Mouse (Mus musculus) forebrain, embryonic 14.5 days (tissue): Measurements from ENCODE around the gene Bpi. TPM values are rescaled to one million over a fixed set of nuclear protein-coding genes. Genes with fewer than 3 reads are reported as not detected.

Experiments
- ATAC-seq: fragments of 200-750 bp; cut with Nextera tagmentation; 2 replicates; pipeline ENCODE4 v1.8.0; 2017; ENCODE audit warnings: mild to moderate bottlenecking, moderate library complexity
- DNase-seq: peaks from one replicate; pipeline ENCODE4 v3.0.0-alpha.2; 2015; ENCODE audit warnings: low spot score
- H3K27ac ChIP-seq: fragments of 300-500 bp; sonication (generic); 2 replicates; pipeline ENCODE4 v1.5.1; 2014; ENCODE audit warnings: low read depth, mild to moderate bottlenecking, control low read depth, low read length, moderate library complexity
- H3K27me3 ChIP-seq: fragments of 300-500 bp; sonication (generic); replicated peaks from 2 replicates; pipeline ENCODE4 v1.6.1; 2014; ENCODE audit warnings: low read length, control low read depth, mixed read lengths; ENCODE audit not compliant: control insufficient read depth, insufficient read depth
- H3K36me3 ChIP-seq: fragments of 300-500 bp; sonication (generic); 2 replicates; pipeline ENCODE4 v1.6.1; 2014; ENCODE audit warnings: low read length, control low read depth; ENCODE audit not compliant: control insufficient read depth, insufficient read depth
- H3K4me1 ChIP-seq: fragments of 300-500 bp; sonication (generic); 2 replicates; pipeline ENCODE4 v1.6.1; 2014; ENCODE audit warnings: antibody characterized with exemption, low read length, control low read depth; ENCODE audit not compliant: control insufficient read depth, insufficient read depth
- H3K4me2 ChIP-seq: fragments of 300-500 bp; sonication (generic); 2 replicates; pipeline ENCODE4 v1.6.1; 2014; ENCODE audit warnings: mild to moderate bottlenecking, control low read depth, low read length
- H3K4me3 ChIP-seq: fragments of 300-500 bp; sonication (generic); 2 replicates; pipeline ENCODE4 v1.5.1; 2014; ENCODE audit warnings: low read depth, low read length, control low read depth
- H3K9ac ChIP-seq: fragments of 300-500 bp; sonication (generic); 2 replicates; pipeline ENCODE4 v1.6.1; 2014; ENCODE audit warnings: mild to moderate bottlenecking, low read length, control low read depth, moderate library complexity
- H3K9me3 ChIP-seq: fragments of 300-500 bp; sonication (generic); replicated peaks from 2 replicates; pipeline ENCODE4 v1.6.1; 2016; ENCODE audit warnings: low read length, control low read depth, mixed read lengths; ENCODE audit not compliant: control insufficient read depth
- WGBS: fragments of 180-500 bp; shearing (Covaris S2); extraction: QIAGEN DNeasy Blood & Tissue Kit; methylation state at CpG from one replicate; pipeline ENCODE4 v1.1.7; 2014; 5-methylcytosine and 5-hydroxymethylcytosine counted together
- polyA plus RNA-seq: library from polyadenylated mRNA; unstranded; fragments of >200 nt; fragmentation: Nextera tagmentation; extraction: Ambion mirVana; gene quantifications from 2 replicates; pipeline ENCODE4 v1.2.1, GENCODE M21; 2014

The Bpi gene
- polyA plus RNA-seq, 1 experiment from 2014 or later = not detected

DNA sequence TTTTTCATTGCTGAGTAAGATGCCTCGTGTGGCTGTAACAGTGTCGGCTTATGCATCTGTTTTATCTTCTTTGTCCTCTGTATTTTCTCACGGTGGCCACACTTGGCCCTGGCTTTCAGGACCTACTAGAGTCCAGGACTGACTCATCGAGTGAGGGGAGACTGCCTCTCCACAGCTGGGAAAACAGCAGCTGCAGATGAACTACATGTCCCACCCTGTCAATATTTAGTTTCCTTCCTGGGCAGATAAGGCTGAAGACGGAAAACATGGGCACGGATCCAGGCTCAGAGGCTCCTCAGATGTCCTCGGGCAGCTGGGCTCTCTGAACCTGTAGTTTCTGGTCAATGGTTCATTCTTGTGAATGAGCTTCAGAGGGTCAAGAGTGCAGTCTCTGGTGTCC, 9.6 kb upstream of the Bpi start:
- Histone ChIP-seq H3K9me3 (no peaks in the 10 kb centered on the region), H3K4me3 (no peak overlapping the region), H3K36me3 (no peaks in the 10 kb centered on the region), H3K27me3 (no peaks in the 10 kb centered on the region), H3K9ac (no peak overlapping the region), H3K4me1 (no peaks in the 10 kb centered on the region), H3K27ac (no peak overlapping the region), H3K4me2 (no peak overlapping the region)
- DNase-seq (no peak), ATAC-seq (no peak)
- 83% methylated on average over 7 of the region's 7 CpGs for WGBS

GRCm38 (mm10) chr2:158250558-158250957, 7.3 kb upstream of the Bpi start:
- Histone ChIP-seq H3K9ac (no peak overlapping the region), H3K4me2 (no peak overlapping the region), H3K4me1 (no peaks in the 10 kb centered on the region), H3K9me3 (no peaks in the 10 kb centered on the region), H3K36me3 (no peaks in the 10 kb centered on the region), H3K27me3 (no peaks in the 10 kb centered on the region), H3K4me3 (no peak overlapping the region), H3K27ac (no peak overlapping the region)
- DNase-seq = no peak
- ATAC-seq = no peak
- whole genome bisulfite sequencing = 83% methylated on average over 4 of the region's 4 CpGs

DNA sequence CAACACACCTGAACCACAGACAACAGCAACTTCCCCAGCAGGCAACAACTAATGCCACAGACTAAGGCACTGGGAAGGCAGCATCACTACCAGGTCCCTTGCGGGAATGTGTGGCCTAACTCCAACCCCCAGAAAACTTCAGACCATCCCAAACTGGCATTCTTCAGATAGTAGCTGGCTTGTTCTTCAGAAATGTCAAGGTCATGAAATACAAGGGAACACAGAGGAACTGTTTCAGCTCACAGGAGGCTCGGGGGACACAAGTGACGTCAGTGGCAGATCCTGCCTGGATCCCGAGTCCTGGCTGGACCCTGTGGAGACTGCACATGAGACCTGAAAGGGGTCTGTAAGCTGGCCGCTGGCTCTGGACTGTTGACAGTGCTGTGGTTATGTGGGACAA, 4.1 kb upstream of the Bpi start:
- Histone ChIP-seq H3K27ac (no peak overlapping the region), H3K27me3 (no peaks in the 10 kb centered on the region), H3K36me3 (no peaks in the 10 kb centered on the region), H3K9me3 (no peaks in the 10 kb centered on the region), H3K9ac (no peak overlapping the region), H3K4me1 (no peaks in the 10 kb centered on the region), H3K4me2 (no peak overlapping the region), H3K4me3 (no peak overlapping the region)
- ATAC-seq (no peak), DNase-seq (no peak)
- WGBS = 78% methylated on average over 5 of the region's 5 CpGs

- H3K4me3 ChIP-seq = no peak overlapping the region
- H3K27ac ChIP-seq = no peak overlapping the region
- no peak for DNase-seq
- H3K9me3 ChIP-seq = no peaks in the 10 kb centered on the region
- no peaks in the 10 kb centered on the region for H3K36me3 ChIP-seq
- H3K4me1 ChIP-seq = no peaks in the 10 kb centered on the region
- H3K27me3 ChIP-seq = no peaks in the 10 kb centered on the region
- no peak overlapping the region for H3K4me2 ChIP-seq
- ATAC-seq = no peak
- H3K9ac ChIP-seq = no peak overlapping the region
- 12% methylated on average over 5 of the region's 5 CpGs for WGBS
Measured at GRCm38 (mm10) chr2:158256894-158257293, 1.0 kb upstream of the Bpi start.

- no peaks in the 10 kb centered on the region for H3K27me3 ChIP-seq
- H3K9ac ChIP-seq = no peak overlapping the region
- no peak overlapping the region for H3K27ac ChIP-seq
- no peaks in the 10 kb centered on the region for H3K9me3 ChIP-seq
- DNase-seq = peak; percentile 73
- no peaks in the 10 kb centered on the region for H3K4me1 ChIP-seq
- ATAC-seq = peak; percentile 54
- H3K4me3 ChIP-seq = no peak overlapping the region
- no peaks in the 10 kb centered on the region for H3K36me3 ChIP-seq
- H3K4me2 ChIP-seq = no peak overlapping the region
- WGBS = 14% methylated on average over 12 of the region's 12 CpGs
Measured at GRCm38 (mm10) chr2:158258781-158259180, 887 bp downstream of the Bpi start.

DNA sequence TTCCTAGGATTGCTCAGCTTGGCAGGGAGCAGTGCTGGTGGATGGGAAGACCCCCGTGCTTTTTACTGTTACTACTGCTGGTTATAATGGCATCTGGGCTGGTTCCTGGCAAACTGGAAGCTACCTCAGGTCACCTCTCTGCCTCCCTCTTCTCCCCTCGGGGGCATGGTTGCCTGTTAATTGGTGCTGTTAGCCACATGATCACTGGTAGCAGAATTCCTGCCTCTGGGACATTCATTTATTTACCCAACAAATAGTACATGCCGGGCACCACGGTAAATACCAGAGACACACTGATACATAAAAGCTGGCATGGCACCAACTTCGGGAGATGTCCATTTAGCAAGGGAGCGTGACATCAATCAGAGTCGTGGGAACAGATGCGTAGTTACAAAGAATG, 1.6 kb downstream of the Bpi start:
- no peaks in the 10 kb centered on the region for H3K9me3 ChIP-seq
- no peaks in the 10 kb centered on the region for H3K27me3 ChIP-seq
- H3K36me3 ChIP-seq = no peaks in the 10 kb centered on the region
- DNase-seq = no peak
- H3K27ac ChIP-seq = no peak overlapping the region
- ATAC-seq = no peak
- 75% methylated on average over 8 of the region's 8 CpGs for WGBS
- H3K4me3 ChIP-seq = no peak overlapping the region
- no peak overlapping the region for H3K4me2 ChIP-seq
- H3K9ac ChIP-seq = no peak overlapping the region
- H3K4me1 ChIP-seq = no peaks in the 10 kb centered on the region

- Histone ChIP-seq H3K4me3 (no peak overlapping the region), H3K9me3 (no peaks in the 10 kb centered on the region), H3K36me3 (no peaks in the 10 kb centered on the region), H3K27me3 (no peaks in the 10 kb centered on the region), H3K9ac (no peak overlapping the region), H3K27ac (no peak overlapping the region), H3K4me2 (no peak overlapping the region), H3K4me1 (no peaks in the 10 kb centered on the region)
- 75% methylated on average over 3 of the region's 3 CpGs for WGBS
- ATAC-seq (no peak), DNase-seq (no peak)
Measured at GRCm38 (mm10) chr2:158264877-158265276, 7.0 kb downstream of the Bpi start.

DNA sequence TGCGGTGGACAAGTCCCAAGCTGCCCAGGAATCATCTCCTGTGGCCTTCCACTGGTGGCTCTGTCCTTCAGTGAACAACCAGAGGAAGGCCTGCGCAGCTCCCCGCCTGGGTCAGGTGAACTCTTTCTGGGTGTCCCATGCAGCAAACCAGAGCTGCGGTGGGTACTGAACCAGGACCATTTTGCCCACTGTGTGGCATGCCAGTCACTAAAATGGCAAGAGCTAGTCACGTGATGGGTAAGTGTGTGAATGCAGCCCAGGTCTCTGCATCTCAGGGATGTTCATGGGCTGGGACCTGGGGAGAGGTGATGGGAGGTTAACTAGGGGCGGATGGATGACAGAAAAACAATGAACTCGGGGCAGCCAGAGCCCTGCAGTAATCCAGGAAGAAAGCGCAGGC, 12.1 kb downstream of the Bpi start:
- no peaks in the 10 kb centered on the region for H3K4me1 ChIP-seq
- H3K9ac ChIP-seq = no peak overlapping the region

DNA sequence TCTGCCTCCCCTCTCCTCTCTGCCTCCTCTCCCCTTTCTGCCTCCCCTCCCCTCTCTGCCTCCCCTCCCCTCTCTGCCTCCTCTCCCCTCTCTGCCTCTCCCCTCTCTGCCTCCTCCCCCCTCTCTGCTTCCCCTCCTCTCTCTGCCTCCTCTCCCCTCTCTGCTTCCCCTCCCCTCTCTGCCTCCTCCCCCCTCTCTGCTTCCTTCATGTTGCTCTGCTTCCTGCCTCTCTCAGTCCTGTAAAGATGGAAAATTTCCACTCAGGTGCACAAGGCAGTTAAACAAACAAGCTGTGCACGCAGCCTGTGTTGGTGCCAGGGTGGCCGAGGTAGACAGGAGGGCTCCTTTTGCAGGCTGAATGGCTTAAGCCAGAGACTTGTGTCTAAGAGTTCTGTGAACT, 15.8 kb downstream of the Bpi start:
- Histone ChIP-seq H3K9me3 (no peaks in the 10 kb centered on the region), H3K4me2 (no peak overlapping the region), H3K9ac (no peak overlapping the region), H3K4me3 (no peak overlapping the region), H3K27me3 (no peaks in the 10 kb centered on the region), H3K4me1 (no peaks in the 10 kb centered on the region), H3K27ac (no peak overlapping the region), H3K36me3 (no peaks in the 10 kb centered on the region)
- WGBS = 23% methylated on average over 2 of the region's 2 CpGs
- ATAC-seq = no peak
- peak; percentile 33 for DNase-seq

More for the DNA sequence above, 12.1 kb downstream of the Bpi start:
- Histone ChIP-seq H3K4me3 (no peak overlapping the region), H3K36me3 (no peaks in the 10 kb centered on the region), H3K9me3 (no peaks in the 10 kb centered on the region), H3K27ac (no peak overlapping the region), H3K4me2 (no peak overlapping the region), H3K27me3 (no peaks in the 10 kb centered on the region)
- DNase-seq (no peak), ATAC-seq (no peak)
- WGBS = 78% methylated on average over 8 of the region's 8 CpGs
